Mouse (Mus musculus): ENCODE results near the gene Slc37a1.

DNA sequence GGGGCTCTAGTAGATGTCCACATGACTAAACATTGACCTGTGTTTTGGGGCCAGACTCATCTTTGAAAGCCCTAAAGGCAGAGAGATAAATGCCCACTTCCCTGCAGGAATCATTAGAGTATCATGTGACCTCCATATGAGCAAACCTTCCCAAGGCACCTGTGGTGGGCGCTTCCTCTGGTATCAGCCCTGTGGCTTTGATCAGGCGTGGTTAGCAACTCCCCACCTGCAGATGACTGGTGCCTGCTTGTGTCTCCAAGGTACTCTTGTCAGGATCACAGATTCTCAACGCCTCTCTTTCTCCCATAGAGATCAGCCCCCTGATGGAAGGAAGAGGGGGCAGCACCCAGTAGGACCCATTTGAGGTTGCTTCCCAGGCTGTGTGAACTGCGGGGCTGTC is 13.4 kb downstream of the Slc37a1 start:
- no peak for TF ChIP-seq CTCF (IDR thresholded peaks at IDR 0.05 in 2 of 3, conservative IDR thresholded peaks at IDR 0.05 in 1 of 3; ENCODE audit: control insufficient read depth in 1 of 3, insufficient read depth in 1 of 3, low read depth in 2 of 3, low read length in 3 of 3, poor library complexity in 1 of 3, severe bottlenecking in 1 of 3)
- TF ChIP-seq ZNF384 (IDR thresholded peaks at IDR 0.05; ENCODE audit: low read depth, low read length): no peak
- no peak for TF ChIP-seq TCF12 (IDR thresholded peaks at IDR 0.05; ENCODE audit: low read depth, low read length)
- TF ChIP-seq USF1 (IDR thresholded peaks at IDR 0.05; ENCODE audit: low read depth, low read length): no peak
- no peak for TF ChIP-seq JUND (IDR thresholded peaks at IDR 0.05; ENCODE audit: low read depth, low read length)
- TF ChIP-seq EP300 (IDR thresholded peaks at IDR 0.05; ENCODE audit: low read depth in 1 of 2, low read length in 2 of 2): no peak
- TF ChIP-seq UBTF (IDR thresholded peaks at IDR 0.05; ENCODE audit: borderline replicate concordance, insufficient read depth, low read depth, low read length): no peak
- no peak for TF ChIP-seq NRF1 (IDR thresholded peaks at IDR 0.05; ENCODE audit: insufficient read depth, low read depth, low read length, poor library complexity, severe bottlenecking)
- TF ChIP-seq ZMIZ1 (IDR thresholded peaks at IDR 0.05; ENCODE audit: low read depth, low read length): no peak
- no peak for TF ChIP-seq SIN3A (IDR thresholded peaks at IDR 0.05; ENCODE audit: low read length)
- no peak for TF ChIP-seq POLR2A (IDR thresholded peaks at IDR 0.05; ENCODE audit: control insufficient read depth in 1 of 2, insufficient read depth in 1 of 2, low read depth in 1 of 2, low read length in 2 of 2, poor library complexity in 1 of 2)

Measured in MEL (cell line).